Mouse (Mus musculus) embryonic fibroblast, embryonic 13.5 days (primary cell): ENCODE data around the gene Hist1h4b.

Experiments
- CTCF ChIP-seq: IDR thresholded peaks from 2 replicates; pipeline ENCODE4 v1.5.1; 2011; ENCODE audit warnings: mild to moderate bottlenecking, control low read depth, low read length, moderate library complexity, borderline replicate concordance; ENCODE audit not compliant: insufficient read depth
- POLR2A ChIP-seq: IDR thresholded peaks from 2 replicates; pipeline ENCODE4 v1.6.1; 2011; ENCODE audit warnings: low read depth, mild to moderate bottlenecking, control low read depth, low read length, moderate library complexity

DNA sequence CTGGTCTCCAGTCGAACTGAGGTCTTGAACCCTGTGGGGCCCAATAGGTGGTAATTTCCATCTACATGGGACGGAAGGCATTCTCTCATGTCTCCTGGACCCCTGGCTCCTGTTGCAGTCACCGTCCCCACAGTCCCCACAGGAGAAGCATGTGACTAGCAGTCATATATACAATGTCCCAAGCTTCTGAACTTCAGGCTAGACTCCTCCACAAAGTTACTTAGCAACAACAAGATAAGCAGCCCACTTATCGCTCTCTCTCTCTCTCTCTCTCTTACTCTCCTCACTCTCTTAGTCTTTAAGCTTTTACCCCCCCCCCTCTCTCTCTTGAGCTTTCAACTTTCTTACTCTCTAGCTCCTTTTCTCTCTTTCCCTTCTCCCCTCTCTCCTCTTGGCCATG, 32.6 kb upstream of the Hist1h4b start:
- no peak for TF ChIP-seq CTCF
- no peak for TF ChIP-seq POLR2A
